Mouse (Mus musculus) left cerebral cortex, postnatal 10 days (tissue): Measurements from ENCODE around the gene Spast. TPM values are rescaled to one million over a fixed set of nuclear protein-coding genes. Genes with fewer than 3 reads are reported as not detected.
A peak's percentile ranks its signal among the peaks of the same experiment; 100 is the strongest.

ENCODE experiments used
- DNase-seq, 2 experiments: peaks; one replicate each; pipeline ENCODE4 v3.0.0; 2021 to 2022; ENCODE audit warnings: low spot score in 2 of 2, mixed read lengths in 1 of 2; ENCODE audit errors: extremely low spot score in 1 of 2
- intact Hi-C: fragments of 180-260 bp; cut with DNase I; formaldehyde crosslinking; loops from one replicate; pipeline ENCODE4 v1.15.1; 2025
- total RNA-seq, 2 experiments: library from RNA; stranded (reverse); gene quantifications; 2 replicates each; pipeline ENCODE4 v1.2.3; 2021

Spast gene
- total RNA-seq, 2 experiments from 2014 or later, result 73.4 to 78.8 TPM

GRCm38 (mm10) chr17:74413324-74413723 lies 74.5 kb downstream of the Spast start:
- intact Hi-C loops, result no loop called here
- DNase-seq, result no peak

GRCm38 (mm10) chr17:74414671-74415070 lies 75.9 kb downstream of the Spast start:
- intact Hi-C loops, result no loop called here
- no peak for DNase-seq

- intact Hi-C loops, result no loop called here
Measured at GRCm38 (mm10) chr17:74416841-74417360, 78.1 kb downstream of the Spast start.

GRCm38 (mm10) chr17:74418171-74418570 lies 79.4 kb downstream of the Spast start:
- no peak for DNase-seq
- intact Hi-C loops, result no loop called here

More at GRCm38 (mm10) chr17:74416841-74417360, 78.1 kb downstream of the Spast start:
- no peak for DNase-seq

- DNase-seq, result no peak
- intact Hi-C loops, result no loop called here
Measured at GRCm38 (mm10) chr17:74420656-74421055, 81.9 kb downstream of the Spast start.

- intact Hi-C loops, result no loop called here
- peak; percentile 23 to 27 for DNase-seq
Measured at GRCm38 (mm10) chr17:74424401-74425005, 85.7 kb downstream of the Spast start.

DNA sequence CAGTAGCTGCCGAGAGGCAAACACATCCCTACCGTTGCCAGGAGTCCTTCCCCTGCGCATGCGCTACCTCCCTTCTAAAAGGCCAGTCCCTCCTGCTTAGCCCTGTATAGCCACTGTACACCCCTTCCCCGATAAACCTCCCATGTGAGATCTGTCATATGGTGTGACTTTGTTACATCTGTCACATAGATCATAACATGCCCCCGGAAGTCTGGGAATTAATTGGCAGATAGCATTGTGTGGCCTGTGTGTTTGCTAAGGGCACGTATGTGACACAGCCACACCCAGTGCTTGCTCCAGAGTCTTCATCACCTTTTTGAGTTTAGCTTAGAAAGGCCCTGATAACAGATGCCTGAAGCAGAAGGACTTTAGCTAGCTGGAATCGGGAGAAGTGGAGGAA lies 91.3 kb downstream of the Spast start:
- intact Hi-C loops, result no loop called here
- DNase-seq, result no peak

DNA sequence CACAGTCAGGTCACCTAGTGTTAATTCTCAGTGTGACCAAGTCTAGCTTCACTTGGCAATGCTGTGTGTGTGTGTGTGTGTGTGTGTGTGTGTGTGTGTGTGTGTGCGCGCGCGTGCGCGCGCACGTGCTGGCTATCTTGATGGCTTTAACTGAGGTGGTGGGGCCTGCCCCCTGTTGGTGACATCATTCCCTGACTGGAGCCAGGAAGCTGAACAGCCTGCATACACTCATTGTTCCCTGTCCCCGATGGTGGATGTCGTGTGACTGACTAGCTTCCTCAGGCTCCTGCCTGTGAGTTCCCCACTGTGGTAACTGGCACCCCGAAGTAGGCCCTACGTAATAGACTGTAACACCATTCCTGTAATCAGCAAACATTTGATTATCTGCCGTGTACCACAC lies 92.7 kb downstream of the Spast start:
- intact Hi-C loops, result no loop called here
- DNase-seq, result peak in 1 of 2 experiments; percentile 36

DNA sequence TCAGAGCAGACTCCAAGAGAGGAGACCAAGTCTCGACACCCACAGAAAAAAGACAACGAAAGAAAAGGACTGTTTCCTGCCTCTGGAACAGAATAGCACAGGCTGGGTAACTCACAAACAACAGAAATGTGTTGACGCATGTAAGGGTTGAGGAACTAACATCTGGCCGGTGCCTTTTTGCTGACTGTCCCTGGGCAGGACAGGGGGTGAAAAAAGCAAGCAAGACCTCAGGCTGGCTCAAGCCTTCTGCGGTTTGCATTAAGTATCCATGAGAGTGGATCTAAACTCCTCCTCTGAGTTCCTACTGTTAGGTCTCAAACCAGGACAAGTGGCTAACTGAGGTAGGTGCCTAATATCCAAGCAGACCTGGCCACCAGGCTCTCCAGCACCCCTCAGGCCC lies 93.8 kb downstream of the Spast start:
- intact Hi-C loops, result no loop called here
- no peak for DNase-seq

DNA sequence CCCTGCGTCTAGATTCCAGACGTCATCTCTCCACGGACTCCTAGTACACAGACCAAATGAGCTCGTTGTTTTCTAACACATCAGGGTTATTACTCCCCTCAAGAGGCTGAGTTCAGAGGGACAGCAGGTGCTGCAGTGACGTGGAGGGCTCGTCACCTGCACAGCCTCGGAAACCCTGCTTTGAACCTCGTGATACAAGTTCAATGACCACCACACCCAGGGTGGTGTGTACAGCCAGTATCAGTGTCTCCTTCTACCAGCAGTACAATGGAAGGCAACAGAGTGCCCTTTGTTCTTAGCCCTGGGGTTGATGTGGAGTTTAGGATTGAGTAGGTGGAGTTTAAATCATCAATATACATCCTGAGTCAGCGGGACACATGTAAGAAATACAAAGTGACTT lies 99.0 kb downstream of the Spast start:
- intact Hi-C loops, result no loop called here
- DNase-seq, result no peak

DNA sequence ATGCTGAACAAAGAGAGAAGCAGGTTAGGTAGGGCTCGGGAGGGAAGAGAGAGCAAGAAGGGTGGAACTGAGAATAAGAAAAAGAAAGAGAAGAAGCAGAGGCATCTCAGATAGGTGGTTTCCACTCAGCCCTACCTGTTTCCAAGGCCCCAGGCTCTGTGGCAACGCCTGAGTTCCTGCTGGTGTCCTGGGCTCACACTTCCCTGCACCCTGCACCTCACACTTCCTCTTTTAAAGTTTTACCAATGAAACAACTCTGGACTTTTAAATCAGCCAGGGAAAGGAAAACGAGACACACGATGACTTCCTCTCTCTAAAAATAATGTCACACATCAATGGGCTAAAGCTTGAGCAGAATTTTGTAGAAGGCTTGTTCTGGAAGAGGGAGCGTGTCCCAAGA lies 101.7 kb downstream of the Spast start:
- no peak for DNase-seq
- intact Hi-C loops, result no loop called here

Other genes starting within 250 kb of the Spast start
- gene Memo1, start 43.5 kb upstream of the Spast start, total RNA-seq, result 10 to 100 TPM; 62.2 to 65.7 TPM
- gene Dpy30, start 15.0 kb upstream of the Spast start, total RNA-seq, result 10 to 100 TPM; 63.8 to 68.2 TPM
- 10 to 100 TPM; 17.4 to 17.5 TPM for gene Slc30a6, start 56.6 kb downstream of the Spast start, total RNA-seq
- under 1 TPM; 0.11 to 0.28 TPM for gene Nlrc4, start 120.2 kb downstream of the Spast start, total RNA-seq
- gene Yipf4, start 150.5 kb downstream of the Spast start, total RNA-seq, result 10 to 100 TPM; 68.9 to 73.5 TPM
- 100 to 1,000 TPM; 155 to 161 TPM for gene Birc6, start 189.3 kb downstream of the Spast start, total RNA-seq